Mouse (Mus musculus): ENCODE results near the gene Dusp9.

GRCm38 (mm10) chrX:73690917-73691629 lies 51.9 kb downstream of the Dusp9 start:
- TF ChIP-seq CTCF (IDR thresholded peaks at IDR 0.05; ENCODE audit: low read depth, low read length) (peak; percentile 53), POLR2A (IDR thresholded peaks at IDR 0.05; ENCODE audit: insufficient read depth, low read length) (no peak), EP300 (IDR thresholded peaks at IDR 0.05; ENCODE audit: insufficient read depth, low read depth, low read length) (no peak)
